Mouse (Mus musculus) ovary, adult 18-20 months (tissue): ENCODE results near the gene S100pbp.

Source experiments
- DNase-seq: peaks from one replicate; pipeline ENCODE4 v3.0.0; 2022; ENCODE audit warnings: low spot score, mixed read lengths

The S100pbp gene

GRCm38 (mm10) chr4:129189542-129190519 is at the start of gene S100pbp, which contains the start of gene Yars:
Gene S100pbp, minus strand, starts transcription at chr4:129189727.
Gene Yars, plus strand, starts transcription at chr4:129189760.
- peak; percentile 96 for DNase-seq

GRCm38 (mm10) chr4:129239075-129239474 is 49.5 kb upstream of the S100pbp start:
- peak; percentile 73 for DNase-seq

GRCm38 (mm10) chr4:129238579-129239016 is 49.1 kb upstream of the S100pbp start:
- DNase-seq, result no peak

DNA sequence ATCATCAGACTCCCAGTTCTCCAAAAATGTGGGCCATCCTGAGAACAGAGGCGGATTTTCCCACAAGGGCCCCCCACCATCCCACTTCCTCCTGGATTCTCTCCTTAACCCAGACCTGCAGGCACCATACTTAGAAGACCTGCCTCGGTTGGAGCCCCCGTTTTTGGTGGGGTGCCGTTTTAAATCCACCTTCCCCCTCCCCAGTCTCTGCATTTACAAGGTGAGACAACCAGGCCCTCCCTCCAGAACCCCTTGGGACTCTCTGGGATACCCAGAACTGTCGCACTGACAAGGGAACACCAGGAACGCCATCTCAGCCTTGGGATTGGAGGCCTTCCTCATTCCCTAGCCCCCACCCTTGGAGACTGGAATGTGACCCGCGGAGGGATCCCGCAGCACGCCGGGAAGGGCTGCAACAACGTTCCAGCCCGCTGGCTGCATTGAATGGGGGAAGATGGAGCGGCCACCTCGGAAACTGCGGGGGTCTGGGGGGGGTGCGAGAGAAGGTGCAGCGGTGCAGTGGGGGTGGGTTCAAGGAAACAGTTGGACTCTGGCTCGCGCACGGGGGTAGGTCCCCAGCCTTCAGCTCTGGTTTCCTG is 48.4 kb upstream of the S100pbp start:
- no peak for DNase-seq

- no peak for DNase-seq
Observed at GRCm38 (mm10) chr4:129236236-129236813, 46.8 kb upstream of the S100pbp start.

GRCm38 (mm10) chr4:129235147-129235546 is 45.6 kb upstream of the S100pbp start:
- DNase-seq, result no peak

DNA sequence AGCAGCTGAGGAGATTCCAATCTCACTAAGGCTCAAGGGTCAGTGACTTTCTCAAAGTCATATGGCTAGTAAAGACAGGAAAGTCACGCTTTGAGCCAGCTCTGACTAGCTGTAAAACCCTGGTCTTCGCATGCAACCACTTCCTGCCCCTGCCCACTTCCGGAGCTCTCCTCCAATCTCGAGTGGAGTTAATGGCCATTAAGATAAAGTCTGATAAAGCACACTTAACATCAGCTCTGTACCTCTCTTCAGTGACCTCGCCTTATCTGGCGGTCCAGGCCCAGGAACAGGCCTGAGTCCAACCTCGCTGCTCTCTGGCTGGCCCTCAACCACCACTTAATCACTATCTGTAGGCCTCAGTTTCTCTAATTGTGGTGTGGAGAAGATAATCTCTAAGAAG is 45.0 kb upstream of the S100pbp start:
- DNase-seq, result no peak

- no peak for DNase-seq
Observed at GRCm38 (mm10) chr4:129232561-129233360, 43.2 kb upstream of the S100pbp start.

- DNase-seq, result peak; percentile 50
Observed at GRCm38 (mm10) chr4:129231594-129232450, 42.3 kb upstream of the S100pbp start.

- no peak for DNase-seq
Observed at GRCm38 (mm10) chr4:129230926-129231325, 41.4 kb upstream of the S100pbp start.

DNA sequence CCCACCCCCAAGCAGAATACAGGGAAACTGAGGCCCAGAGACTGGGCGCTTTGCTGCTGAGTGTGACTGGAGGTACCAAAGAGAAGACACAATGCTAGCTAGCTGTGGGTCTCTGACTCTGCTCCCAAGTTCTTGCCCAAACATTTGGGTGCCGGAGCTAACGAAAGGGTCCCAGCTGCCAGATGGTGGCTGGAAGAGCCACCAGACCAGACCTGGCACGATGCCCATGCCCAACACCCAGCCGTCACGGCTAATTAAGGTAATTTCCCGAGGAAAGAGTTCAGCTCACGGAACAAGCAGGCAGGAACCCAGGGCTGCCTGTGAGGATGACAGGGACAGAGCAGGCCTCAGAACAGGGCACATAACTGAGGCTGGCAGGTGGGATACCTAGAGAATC is 38.5 kb upstream of the S100pbp start:
- no peak for DNase-seq

GRCm38 (mm10) chr4:129227170-129227984 is 37.9 kb upstream of the S100pbp start:
- no peak for DNase-seq

DNA sequence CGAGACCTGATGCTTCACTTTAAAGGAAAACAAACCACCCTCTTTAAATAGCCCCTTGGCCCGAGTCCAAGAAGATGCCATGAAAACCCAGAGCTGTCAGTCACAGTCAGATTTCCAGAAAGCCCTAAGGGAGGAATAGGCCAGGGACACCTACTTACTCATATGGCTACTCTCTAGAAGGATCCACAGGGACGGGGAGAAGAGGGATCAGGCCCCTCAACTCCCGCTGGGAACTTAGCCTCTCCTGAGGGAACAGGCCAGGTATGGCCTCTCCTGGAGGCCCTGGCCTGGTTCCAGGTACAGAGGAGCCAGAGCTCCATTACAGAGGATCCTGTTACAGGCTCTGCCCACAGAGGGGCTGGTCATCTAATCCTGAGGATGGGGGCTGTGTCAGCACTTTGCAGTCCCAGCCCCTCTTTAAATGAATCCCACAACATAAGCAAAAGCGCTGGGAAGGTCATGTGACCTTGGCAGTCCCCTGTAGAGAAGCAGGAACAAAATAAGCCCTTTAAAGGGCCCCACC is 37.0 kb upstream of the S100pbp start:
- no peak for DNase-seq

DNA sequence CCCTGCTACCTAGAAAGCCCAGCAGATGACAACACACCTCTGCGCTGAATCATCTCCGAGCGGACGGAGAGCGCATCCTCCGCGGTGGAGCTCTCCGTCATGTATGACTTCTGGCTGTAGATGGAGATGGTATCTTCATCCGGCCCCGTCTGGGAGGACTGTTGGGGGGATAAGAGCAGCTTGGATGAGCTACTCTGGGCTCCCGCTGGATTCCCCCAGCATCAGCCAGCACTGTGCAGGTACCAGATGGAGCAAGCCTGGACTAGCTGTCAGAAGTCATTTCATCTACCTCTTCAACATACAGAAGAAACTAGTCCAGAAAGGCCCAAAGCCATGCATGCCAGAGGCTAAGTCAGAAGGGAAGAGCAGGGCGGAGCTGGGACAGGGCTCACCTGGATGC is 35.8 kb upstream of the S100pbp start:
- DNase-seq, result no peak

DNA sequence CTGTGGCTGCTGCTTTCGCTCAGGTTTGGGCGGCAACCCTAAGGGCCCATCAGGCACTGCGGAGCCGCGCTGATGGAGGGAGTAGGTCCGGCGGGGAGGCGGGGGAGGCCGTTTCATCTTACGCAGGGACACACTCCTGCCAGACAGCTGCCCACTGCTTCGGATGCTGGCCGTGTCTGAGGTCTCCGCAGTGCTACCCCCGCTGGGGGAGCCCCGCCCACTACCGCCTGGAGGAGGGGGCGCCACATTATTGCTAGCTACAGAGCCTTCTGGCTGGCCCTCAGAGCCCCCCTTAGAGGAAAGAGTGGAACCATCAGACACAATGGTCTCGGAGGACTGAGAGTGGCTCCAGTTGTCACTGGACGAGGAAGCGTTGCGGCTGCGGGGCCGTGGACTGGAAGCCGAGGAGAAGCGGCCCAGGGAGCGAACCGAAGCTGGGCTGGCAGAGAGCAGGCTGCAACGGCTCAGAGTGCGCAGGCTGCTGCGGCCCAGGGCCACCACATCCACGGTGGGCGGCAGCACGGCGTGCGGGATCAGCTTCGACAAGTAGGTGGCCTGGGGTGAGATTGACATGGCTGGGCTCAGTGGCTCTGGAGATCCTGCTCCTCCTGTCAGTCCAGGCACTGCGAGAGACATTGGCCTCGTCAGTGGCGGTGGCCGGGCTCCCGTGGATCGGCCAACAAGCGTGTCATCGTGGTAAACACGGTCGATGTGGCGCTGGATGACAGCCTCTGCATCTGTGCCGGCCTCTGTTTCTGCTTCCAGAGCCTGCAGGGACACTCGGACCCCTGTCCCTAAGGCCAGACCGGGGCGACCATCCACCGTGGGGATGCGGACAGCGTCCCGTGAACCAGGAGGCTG is 34.1 kb upstream of the S100pbp start:
- no peak for DNase-seq

GRCm38 (mm10) chr4:129222019-129222925 is 32.7 kb upstream of the S100pbp start:
- DNase-seq, result peak; percentile 57

DNA sequence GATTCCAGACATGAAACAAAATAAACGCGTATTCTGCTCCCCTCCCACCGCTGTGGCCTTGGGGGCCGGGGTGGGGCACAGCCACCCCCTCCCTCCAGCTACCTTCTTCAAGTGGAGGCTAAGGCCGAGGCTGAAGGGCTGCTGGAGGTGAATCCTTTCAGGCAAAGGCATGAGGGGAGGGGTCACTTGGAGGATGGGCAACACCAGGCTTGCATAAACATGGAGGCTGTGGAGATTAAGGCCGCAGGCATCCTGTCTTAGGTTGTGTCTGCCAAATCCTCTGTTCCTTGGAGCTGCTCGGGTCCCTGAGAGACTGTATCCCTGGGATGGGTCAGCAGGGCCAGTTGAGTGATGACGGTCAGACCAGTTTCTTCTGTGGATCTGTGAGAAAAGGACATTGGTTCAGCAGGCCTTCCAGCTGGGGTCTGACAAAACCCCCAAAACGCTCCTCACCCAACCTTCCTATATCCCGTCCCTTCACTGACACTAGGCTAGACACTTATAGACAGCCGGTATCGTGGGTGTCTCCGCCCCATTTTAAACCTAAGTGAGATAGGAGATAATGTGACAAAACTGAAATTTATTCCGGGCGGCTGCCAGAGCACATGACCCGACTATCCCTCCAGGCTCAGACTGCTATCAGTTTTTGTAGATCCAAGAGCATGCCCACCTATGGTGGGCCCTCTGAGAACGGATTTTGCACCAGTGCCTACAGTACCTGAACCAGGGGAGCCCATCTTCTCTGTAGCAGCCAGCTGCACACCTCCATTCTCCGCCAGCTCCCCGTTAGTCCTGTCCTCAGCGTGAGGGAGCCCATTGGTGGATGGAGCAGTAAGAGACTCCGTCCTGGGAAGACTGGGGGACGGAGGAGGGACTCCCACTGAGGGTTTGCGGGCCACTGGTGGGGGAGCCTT is 31.8 kb upstream of the S100pbp start:
- DNase-seq, result no peak
